Mouse (Mus musculus) midbrain, embryonic 16.5 days (tissue): ENCODE measurements at regions not wholly inside any gene's neighbourhood (a gene's known extent, or its start where the extent isn't known, plus 50 kb on each side); places are given as distances from the start of the nearest gene placed in this dataset.

Experiments used
- ATAC-seq: fragments of 200-750 bp; cut with Nextera tagmentation; 2 replicates; pipeline ENCODE4 v1.8.0; 2017; ENCODE audit warnings: moderate TSS enrichment
- H3K27ac ChIP-seq: fragments of 300-500 bp; sonication (generic); 2 replicates; pipeline ENCODE4 v1.5.1; 2014; ENCODE audit warnings: mild to moderate bottlenecking, low read length, mixed read lengths
- H3K27me3 ChIP-seq: fragments of 300-500 bp; sonication (generic); 2 replicates; pipeline ENCODE4 v1.6.1; 2014; ENCODE audit warnings: low read depth, low read length, mixed read lengths; ENCODE audit not compliant: control insufficient read depth, insufficient read depth
- H3K36me3 ChIP-seq: fragments of 300-500 bp; sonication (generic); 2 replicates; pipeline ENCODE4 v1.6.1; 2014; ENCODE audit warnings: mild to moderate bottlenecking, low read length, moderate library complexity, mixed read lengths; ENCODE audit not compliant: control insufficient read depth, insufficient read depth
- H3K4me1 ChIP-seq: fragments of 300-500 bp; sonication (generic); 2 replicates; pipeline ENCODE4 v1.6.1; 2014; ENCODE audit warnings: mild to moderate bottlenecking, low read length, mixed read lengths; ENCODE audit not compliant: control insufficient read depth, insufficient read depth
- H3K4me2 ChIP-seq: fragments of 300-500 bp; sonication (generic); 2 replicates; pipeline ENCODE4 v1.6.1; 2014; ENCODE audit warnings: mild to moderate bottlenecking, low read length, mixed read lengths
- H3K4me3 ChIP-seq: fragments of 300-500 bp; sonication (generic); 2 replicates; pipeline ENCODE4 v1.5.1; 2014; ENCODE audit warnings: low read depth, mild to moderate bottlenecking, low read length, moderate library complexity, mixed read lengths
- H3K9ac ChIP-seq: fragments of 300-500 bp; sonication (generic); 2 replicates; pipeline ENCODE4 v1.6.1; 2014; ENCODE audit warnings: low read depth, low read length, mixed read lengths
- H3K9me3 ChIP-seq: fragments of 300-500 bp; sonication (generic); replicated peaks from 2 replicates; pipeline ENCODE4 v1.6.1; 2014; ENCODE audit warnings: mild to moderate bottlenecking, low read length, mixed read lengths; ENCODE audit not compliant: control insufficient read depth, poor library complexity, severe bottlenecking
- WGBS: fragments of 180-500 bp; shearing (Covaris S2); extraction: QIAGEN DNeasy Blood & Tissue Kit; methylation state at CpG from one replicate; pipeline ENCODE4 v1.1.7; 2014; 5-methylcytosine and 5-hydroxymethylcytosine counted together

DNA sequence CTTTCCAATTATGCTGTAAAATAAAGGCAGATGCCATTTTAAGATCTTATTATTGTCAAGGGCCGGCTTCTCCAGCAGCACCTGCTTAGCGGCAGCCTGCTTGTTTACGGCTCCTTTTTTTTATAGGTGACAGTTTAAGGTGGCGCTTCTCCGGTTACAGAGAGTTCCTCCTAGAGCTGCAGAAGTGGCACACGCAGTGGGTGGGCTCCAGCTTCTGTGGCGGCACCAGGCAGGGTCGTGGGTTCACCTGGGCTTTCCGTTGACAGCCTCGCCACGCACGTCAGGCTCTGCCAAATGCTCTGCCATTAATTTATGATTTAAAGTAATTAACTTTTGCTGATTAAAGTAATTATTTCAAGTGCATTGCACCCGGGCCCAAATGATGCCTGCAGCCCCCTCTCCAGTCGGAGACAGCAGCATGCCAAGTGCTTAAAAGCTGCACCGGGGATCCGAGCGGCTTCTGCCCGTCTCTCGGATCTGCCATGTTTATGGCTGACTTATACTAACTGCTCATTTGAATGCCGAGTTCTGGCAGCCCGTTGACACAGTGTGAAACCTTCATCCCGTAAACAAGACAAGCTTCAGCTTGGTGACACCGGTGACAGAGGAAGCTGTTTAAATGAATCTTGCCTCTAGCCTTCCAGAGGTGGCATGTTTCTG is 291.8 kb upstream of the Mki67 start:
- WGBS: 28% methylated on average over 23 of the region's 23 CpGs
- Histone ChIP-seq H3K9me3 (no peaks in the 10 kb centered on the region), H3K27me3 (no peaks in the 10 kb centered on the region), H3K4me2 (peak overlapping the region; percentile 42), H3K9ac (no peak overlapping the region), H3K4me3 (peak overlapping the region; percentile 18; the same call in 1 of the 2 replicates), H3K27ac (no peak overlapping the region), H3K4me1 (peaks cover 7% of the 10 kb centered on the region; the same call in 1 of the 2 replicates), H3K36me3 (no peaks in the 10 kb centered on the region)
- ATAC-seq: no peak

GRCm38 (mm10) chr7:136008486-136008885 is 292.3 kb upstream of the Mki67 start:
- WGBS: 42% methylated on average over 6 of the region's 6 CpGs
- no peak for ATAC-seq

GRCm38 (mm10) chr7:136010013-136010412 is 293.9 kb upstream of the Mki67 start:
- no peak overlapping the region for H3K27ac ChIP-seq
- WGBS: 65% methylated on average over 7 of the region's 7 CpGs
- H3K9ac ChIP-seq: no peak overlapping the region
- no peaks in the 10 kb centered on the region for H3K36me3 ChIP-seq
- ATAC-seq: no peak
- H3K4me3 ChIP-seq: no peak overlapping the region
- H3K9me3 ChIP-seq: no peaks in the 10 kb centered on the region
- peaks cover 7% of the 10 kb centered on the region; the same call in 1 of the 2 replicates for H3K4me1 ChIP-seq
- no peak overlapping the region for H3K4me2 ChIP-seq
- no peaks in the 10 kb centered on the region for H3K27me3 ChIP-seq

More at GRCm38 (mm10) chr7:136008486-136008885, 292.3 kb upstream of the Mki67 start:
- Histone ChIP-seq H3K4me3 (no peak overlapping the region), H3K9me3 (no peaks in the 10 kb centered on the region), H3K27ac (no peak overlapping the region), H3K27me3 (no peaks in the 10 kb centered on the region), H3K4me2 (peak overlapping the region; percentile 42), H3K9ac (no peak overlapping the region), H3K4me1 (peaks cover 7% of the 10 kb centered on the region; the same call in 1 of the 2 replicates), H3K36me3 (no peaks in the 10 kb centered on the region)

GRCm38 (mm10) chr7:136014706-136015105 is 298.5 kb upstream of the Mki67 start:
- 46% methylated on average over 4 of the region's 4 CpGs for WGBS
- Histone ChIP-seq H3K4me1 (no peaks in the 10 kb centered on the region), H3K4me2 (no peak overlapping the region), H3K27ac (no peak overlapping the region), H3K9me3 (no peaks in the 10 kb centered on the region), H3K36me3 (no peaks in the 10 kb centered on the region), H3K27me3 (no peaks in the 10 kb centered on the region), H3K4me3 (no peak overlapping the region), H3K9ac (no peak overlapping the region)
- ATAC-seq: no peak

GRCm38 (mm10) chr7:136016918-136017317 is 300.8 kb upstream of the Mki67 start:
- no peak for ATAC-seq
- Histone ChIP-seq H3K4me1 (no peaks in the 10 kb centered on the region), H3K4me3 (no peak overlapping the region), H3K27ac (no peak overlapping the region), H3K27me3 (no peaks in the 10 kb centered on the region), H3K4me2 (no peak overlapping the region), H3K9ac (no peak overlapping the region), H3K9me3 (no peaks in the 10 kb centered on the region), H3K36me3 (no peaks in the 10 kb centered on the region)
- 77% methylated on average over 8 of the region's 8 CpGs for WGBS

DNA sequence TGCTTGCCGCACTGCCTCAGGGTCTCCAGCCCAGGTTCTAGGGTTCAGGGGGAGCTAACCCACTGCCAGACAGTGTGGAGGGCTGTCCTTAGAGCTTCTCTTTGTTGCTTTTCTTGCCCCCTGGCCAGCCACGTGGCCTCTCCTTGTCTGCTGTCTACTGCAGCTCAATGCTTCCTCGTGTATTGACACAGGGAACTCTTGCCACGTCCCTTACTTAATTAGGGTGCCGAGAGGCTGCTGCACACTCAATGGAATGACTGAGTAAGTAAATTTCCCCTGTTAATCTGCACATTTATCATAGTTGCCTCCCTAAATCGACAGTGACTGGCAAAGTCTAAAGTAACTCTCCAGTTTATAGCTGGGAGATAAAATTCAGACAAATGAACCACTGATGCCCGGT is 304.4 kb upstream of the Mki67 start:
- Histone ChIP-seq H3K4me2 (no peak overlapping the region), H3K4me3 (no peak overlapping the region), H3K27me3 (no peaks in the 10 kb centered on the region), H3K9ac (no peak overlapping the region), H3K4me1 (no peaks in the 10 kb centered on the region), H3K36me3 (no peaks in the 10 kb centered on the region), H3K27ac (no peak overlapping the region), H3K9me3 (no peaks in the 10 kb centered on the region)
- 67% methylated on average over 7 of the region's 7 CpGs for WGBS
- no peak for ATAC-seq

GRCm38 (mm10) chr7:136021071-136021470 is 304.9 kb upstream of the Mki67 start:
- no peak overlapping the region for H3K4me3 ChIP-seq
- no peaks in the 10 kb centered on the region for H3K4me1 ChIP-seq
- no peak for ATAC-seq
- no peak overlapping the region for H3K4me2 ChIP-seq
- no peaks in the 10 kb centered on the region for H3K27me3 ChIP-seq
- no peaks in the 10 kb centered on the region for H3K9me3 ChIP-seq
- 69% methylated on average over 2 of the region's 2 CpGs for WGBS
- H3K27ac ChIP-seq: no peak overlapping the region
- no peak overlapping the region for H3K9ac ChIP-seq
- no peaks in the 10 kb centered on the region for H3K36me3 ChIP-seq

- H3K27me3 ChIP-seq: no peaks in the 10 kb centered on the region
- no peak overlapping the region for H3K9ac ChIP-seq
- ATAC-seq: no peak
- H3K27ac ChIP-seq: no peak overlapping the region
- H3K9me3 ChIP-seq: no peaks in the 10 kb centered on the region
- no peaks in the 10 kb centered on the region for H3K4me1 ChIP-seq
- H3K4me3 ChIP-seq: no peak overlapping the region
- no peak overlapping the region for H3K4me2 ChIP-seq
- H3K36me3 ChIP-seq: no peaks in the 10 kb centered on the region
- 74% methylated on average over 5 of the region's 5 CpGs for WGBS
These were observed 306.8 kb upstream of the Mki67 start for GRCm38 (mm10) chr7:136022781-136023448.

GRCm38 (mm10) chr7:136026451-136026850 is 310.3 kb upstream of the Mki67 start:
- no peak overlapping the region for H3K9ac ChIP-seq
- no peaks in the 10 kb centered on the region for H3K36me3 ChIP-seq
- WGBS: 46% methylated on average over 7 of the region's 7 CpGs
- ATAC-seq: no peak
- H3K27ac ChIP-seq: no peak overlapping the region
- no peaks in the 10 kb centered on the region for H3K4me1 ChIP-seq
- no peaks in the 10 kb centered on the region for H3K27me3 ChIP-seq
- no peak overlapping the region for H3K4me2 ChIP-seq
- no peak overlapping the region for H3K4me3 ChIP-seq
- no peaks in the 10 kb centered on the region for H3K9me3 ChIP-seq
